Mouse (Mus musculus) layer of hippocampus, adult 8-10 months (tissue): ENCODE results near the gene Gucy1a1. TPM values are rescaled to one million over a fixed set of nuclear protein-coding genes. Genes with fewer than 3 reads are reported as not detected.

Experiments
- DNase-seq, 2 experiments: peaks; one replicate each; pipeline ENCODE4 v3.0.0; 2022; ENCODE audit warnings: low spot score in 2 of 2
- microRNA-seq, 2 experiments: library from miRNA; unstranded; fragments of <30 nt; microRNA quantifications; one replicate each; pipeline ENCODE4 v1.2.0; 2022
- total RNA-seq, 4 experiments: library from RNA; stranded (reverse); gene quantifications; 2 replicates each; pipeline ENCODE4 v1.2.4; 2022

Gene Gucy1a1
- total RNA-seq, 4 experiments from 2014 or later = 19.4 to 21.8 (median 20.4) TPM

DNA sequence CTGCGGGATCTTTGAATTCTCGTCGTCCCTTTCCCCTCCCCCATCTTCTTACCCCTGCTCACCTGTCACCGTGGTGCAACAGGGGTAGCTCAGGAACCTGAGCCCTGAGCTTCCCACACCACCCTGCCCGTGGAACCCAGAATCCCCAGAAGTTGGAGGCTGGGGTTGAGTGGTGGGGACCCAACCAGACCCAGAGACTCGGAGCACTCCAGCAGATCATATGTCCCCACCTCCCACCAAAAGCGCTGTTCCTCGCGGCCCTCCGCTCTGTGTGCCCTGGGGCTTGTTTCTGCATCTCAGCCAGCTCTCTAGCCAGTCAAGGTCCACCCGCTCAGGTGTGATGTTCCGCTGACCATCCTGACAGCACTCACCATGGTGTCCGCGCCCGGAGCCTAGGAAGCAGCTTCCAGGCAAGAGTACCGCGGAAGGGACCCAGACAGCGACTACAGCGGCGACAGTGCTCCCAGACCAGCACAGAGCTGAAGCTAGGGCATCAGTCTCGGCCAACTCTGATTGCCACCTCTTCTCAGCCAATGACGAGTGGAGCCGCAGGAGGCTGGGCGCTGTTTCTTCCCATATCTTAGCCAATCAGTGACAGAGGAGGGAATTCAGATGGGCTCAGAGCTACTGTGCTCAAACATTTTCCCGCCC is 71.3 kb downstream of the Gucy1a1 start, which contains the start of gene Gucy1b1:
Gene Gucy1b1, minus strand, starts transcription at position 489 of the 651 bp plus-strand sequence.
- DNase-seq = peak; percentile 88 to 92

DNA sequence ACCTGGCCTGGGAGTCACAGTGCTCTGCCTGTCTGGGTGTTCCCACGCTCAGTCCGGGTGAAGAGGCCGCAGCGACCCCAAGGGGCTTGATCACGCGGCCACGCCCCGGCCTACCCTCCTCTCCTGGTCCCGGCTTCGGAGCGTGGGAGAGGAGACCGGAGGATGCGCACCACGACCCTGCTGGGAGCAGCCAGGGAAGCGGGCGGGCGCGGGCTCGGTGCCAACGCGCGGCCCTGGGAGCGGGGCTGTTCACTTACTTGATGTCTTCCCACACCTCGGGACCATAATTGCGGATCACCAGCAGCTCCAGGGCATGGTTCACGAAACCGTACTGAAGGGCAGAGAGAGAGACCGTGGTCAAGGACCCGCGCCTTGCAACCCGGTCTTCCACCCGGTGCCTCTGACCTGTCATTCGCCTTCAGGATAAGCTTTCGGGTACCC is 71.8 kb downstream of the Gucy1a1 start:
- peak; percentile 63 to 67 for DNase-seq

DNA sequence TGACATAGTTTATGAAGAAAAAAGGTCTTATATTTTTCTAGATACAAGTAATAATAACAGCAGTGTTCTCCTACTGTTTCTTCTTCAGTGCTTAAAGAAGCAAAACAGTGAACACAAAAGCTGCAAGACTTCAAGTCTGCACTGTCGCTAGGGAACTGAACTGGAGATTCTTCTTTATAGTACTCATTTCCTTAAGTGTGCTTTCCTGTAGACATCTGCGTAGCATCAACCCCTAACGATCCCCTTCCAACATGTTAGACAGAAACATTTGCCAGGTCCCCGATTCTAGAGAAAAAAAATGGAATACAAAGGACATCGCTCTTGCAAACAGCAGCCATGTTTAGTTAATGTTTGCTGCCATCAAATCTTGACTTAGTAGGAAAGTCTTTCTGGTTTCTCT is 77.8 kb downstream of the Gucy1a1 start:
- no peak for DNase-seq

DNA sequence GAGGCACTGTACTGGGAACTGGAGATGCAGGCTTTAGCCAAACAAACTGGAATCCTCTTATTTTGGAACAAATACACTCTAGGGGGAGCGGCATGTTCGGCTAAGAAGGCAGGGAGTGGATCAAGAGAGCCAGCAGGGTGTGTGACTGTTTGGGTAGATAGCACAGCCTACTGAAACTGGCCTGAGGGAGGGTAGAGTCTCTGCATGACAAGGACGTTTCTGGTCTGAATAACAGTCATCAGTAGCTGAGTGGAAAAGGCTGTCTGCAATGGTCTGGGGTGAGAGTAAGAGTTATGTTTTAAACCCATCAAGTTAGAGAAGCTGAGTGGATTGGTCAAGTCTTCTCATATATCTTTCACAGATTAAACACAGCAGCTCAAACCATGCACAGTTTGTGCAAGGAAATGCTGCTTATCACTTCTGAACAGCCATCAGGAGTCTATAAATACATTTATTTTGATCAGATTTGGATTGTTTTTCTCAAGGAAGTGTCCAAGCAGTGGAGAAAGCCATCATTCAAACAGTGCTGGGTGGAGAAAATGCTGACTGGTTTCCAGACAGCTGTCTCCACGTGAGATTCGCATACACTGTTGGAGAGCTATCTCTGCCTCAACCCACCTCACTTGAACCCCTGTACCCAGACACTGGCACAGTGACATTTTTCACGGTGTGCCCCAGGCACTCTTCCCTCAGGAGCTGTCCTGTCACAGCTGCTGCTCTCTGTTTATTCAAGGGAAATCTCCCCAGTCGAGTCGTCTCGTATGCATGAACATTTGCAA is 84.0 kb downstream of the Gucy1a1 start:
- DNase-seq = no peak

DNA sequence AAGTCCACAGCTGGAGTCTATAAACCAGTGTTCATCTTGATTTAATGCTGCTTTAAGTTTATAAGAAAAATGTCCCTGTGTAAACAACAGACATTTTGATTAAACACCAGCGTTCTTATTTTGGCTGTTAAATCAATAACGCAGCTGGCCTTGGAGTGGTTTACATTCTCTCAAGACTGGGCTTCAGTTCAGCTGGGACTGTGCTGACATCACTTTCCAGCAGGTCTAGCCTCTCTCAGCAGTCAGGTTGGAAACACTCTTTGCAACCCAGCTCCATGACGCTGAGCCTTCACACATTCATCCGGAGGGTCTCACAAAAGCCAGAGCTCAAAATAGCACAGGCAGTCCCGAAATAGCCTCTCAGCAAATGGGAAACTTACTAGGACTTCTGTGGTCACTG is 88.4 kb downstream of the Gucy1a1 start:
- DNase-seq = no peak

DNA sequence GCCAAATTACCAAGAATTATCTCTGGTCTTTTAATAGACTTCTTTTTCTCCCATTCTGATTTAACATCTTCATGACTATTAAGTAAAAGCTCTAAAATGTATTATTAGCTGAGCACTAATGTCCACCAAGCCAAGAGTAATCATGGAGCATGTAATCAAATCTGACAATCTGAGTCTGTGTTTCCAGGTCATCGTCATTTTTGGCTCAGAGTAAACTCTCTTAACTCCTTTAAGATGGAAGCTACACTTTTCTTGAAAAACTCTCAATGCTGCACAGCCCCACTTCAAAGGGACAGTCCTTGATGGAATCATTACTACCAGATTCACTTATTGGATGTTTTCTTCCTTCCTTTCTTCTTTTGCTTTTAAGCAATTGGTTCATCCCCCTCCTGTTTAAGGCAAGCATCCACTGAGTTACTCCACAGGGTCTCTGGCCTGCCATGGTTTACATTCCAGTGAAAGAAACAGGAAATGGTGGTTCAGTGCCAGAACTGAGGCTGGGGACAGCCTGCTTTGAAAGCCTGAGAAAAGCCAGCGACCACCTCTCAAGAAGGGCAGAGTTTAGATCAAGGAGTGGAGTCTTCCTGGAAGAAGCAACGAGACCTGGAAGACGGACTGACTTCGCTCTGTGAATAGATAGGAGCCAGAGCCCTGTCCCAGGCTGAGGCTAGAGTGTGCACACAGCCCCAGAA is 91.2 kb downstream of the Gucy1a1 start:
- no peak for DNase-seq

DNA sequence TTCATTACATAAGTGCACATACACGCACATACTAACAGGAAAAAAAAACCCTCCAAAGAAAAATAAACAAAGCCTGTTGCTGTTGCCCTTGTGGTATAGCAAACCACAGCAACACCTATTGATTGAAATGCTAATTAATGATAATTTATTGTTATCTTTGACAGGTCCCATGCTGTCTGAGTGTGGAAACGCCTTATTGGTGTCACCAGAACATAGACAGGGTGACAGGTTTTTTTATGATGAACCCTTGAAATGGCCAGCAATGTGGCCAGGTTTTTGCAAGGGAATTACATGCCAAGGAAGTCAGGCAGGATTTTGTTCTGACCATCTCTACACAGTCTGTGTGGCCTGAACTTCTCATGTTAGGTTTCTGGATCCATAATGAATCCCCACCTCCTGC is 93.6 kb downstream of the Gucy1a1 start:
- DNase-seq = no peak

DNA sequence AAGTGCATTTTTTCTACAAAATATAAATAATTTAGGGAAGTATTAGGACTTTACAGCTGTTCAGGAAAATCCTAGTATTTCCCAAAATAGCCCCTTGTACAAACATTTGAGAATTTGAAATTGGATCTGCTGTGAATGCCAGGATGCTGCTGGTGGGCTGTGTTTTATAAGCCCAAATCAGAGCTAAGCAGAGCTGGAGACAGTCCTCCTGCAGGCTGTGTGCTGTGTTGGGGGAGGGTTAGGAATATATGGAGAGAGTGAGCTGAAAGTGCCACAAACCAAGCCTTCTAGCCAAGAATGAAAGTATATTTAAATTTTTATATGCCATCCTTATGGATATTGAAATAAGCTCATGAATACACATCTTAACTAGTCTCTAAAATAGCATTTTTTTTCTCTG is 94.1 kb downstream of the Gucy1a1 start:
- no peak for DNase-seq

DNA sequence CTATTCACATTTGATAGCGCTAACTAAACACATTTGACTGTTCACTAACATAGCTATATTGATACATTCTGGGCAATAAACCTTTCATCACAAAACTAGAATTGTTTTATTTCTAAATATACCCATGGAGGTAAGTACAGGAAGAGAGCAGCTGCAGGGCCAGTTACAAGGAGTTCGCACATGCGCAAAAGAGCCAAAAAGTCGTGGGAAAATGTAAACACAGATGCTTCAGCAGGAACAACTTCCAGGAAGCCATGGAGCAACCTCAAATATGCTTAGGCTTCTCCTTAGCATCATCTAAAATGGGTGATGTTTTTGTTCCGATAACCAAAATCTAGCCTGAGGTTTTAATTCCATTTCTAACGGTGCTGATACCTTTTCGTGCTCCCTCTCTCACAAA is 96.9 kb downstream of the Gucy1a1 start:
- no peak for DNase-seq

DNA sequence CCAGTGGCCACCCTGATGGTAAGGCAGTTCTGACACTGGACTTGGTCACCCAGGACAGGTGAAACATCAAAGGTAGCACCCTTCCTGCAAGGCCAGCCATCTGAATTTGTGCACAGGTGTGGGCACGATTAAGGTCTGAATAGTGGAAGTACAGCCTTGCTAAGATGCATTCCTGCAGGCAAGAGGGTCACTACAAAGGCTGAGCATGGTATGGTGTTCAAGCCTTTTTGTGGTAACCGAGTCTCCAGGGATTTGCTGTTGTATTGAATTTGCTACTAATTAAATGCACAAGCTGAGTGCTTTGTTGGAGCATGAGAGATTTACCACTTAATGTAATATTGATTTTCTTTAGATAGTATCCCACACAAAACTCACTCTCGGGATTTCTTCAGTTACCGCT is 97.5 kb downstream of the Gucy1a1 start:
- DNase-seq = no peak

DNA sequence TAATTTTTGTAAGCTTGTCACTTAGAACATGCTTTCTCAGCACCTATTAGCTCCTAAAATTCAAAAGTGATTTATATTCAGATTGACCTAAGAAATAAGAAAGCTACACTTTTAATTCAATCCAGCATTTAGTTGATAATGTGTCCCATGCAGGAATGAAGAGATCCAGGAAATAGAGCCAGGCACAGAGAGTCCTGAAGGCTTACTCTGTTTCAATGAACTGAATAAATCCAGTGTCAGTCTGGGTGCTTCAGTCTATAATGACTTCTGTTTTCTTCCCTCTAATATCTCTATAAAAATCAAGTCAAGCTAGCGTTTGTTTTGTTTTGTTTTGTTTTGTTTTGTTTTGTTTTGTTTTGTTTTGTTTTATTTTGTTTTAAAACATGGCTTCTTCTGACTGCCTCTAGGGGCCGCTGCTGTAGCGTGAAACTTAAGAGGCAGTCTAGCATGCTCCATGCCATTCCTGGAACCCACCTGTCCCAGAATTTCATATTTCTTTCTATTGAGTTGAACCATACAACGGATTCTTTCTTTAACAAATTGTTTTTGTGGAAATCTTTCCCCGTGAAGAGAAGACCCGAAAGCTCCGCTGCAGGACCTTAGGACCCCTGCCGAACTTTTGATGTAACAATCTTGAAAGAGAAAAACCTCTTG is 98.4 kb downstream of the Gucy1a1 start:
- DNase-seq = no peak

DNA sequence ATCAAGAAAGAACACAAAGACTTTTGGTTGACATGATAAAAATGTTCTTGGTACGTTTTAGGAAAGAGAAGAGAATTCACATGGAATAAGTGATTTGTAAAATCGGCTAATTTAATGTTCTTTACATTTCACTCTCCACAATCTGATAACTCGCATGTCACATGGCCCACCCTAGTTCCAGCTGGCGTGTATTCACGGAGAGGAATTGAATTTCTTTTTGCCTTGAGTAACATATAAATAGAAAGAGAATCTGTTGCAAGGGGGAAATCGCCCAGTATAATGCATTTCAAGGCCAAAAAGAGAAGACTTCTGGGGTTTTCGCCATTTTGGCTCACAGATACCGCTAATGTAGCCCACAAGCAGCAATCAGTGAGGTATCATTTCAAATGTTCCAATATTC is 99.5 kb downstream of the Gucy1a1 start:
- DNase-seq = no peak

DNA sequence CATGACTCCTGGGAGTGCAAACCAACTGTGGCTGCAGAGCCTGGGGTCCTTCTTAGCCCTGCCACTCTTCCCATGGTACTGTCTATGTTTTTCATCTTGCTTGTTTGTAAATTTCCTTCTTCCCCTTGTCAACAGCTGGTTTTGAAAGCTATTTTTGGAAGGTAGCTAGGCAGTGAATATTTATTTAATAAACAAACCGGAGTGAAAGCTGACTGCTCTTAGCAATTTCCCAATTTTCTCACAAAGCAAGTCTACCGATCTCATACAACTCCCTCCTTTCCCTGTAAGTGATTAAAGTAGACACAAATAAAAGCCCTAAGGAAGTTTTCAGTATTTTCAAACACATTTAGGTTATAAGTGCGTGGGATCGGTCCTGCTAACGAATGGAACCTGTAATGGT is 100.7 kb downstream of the Gucy1a1 start:
- no peak for DNase-seq

DNA sequence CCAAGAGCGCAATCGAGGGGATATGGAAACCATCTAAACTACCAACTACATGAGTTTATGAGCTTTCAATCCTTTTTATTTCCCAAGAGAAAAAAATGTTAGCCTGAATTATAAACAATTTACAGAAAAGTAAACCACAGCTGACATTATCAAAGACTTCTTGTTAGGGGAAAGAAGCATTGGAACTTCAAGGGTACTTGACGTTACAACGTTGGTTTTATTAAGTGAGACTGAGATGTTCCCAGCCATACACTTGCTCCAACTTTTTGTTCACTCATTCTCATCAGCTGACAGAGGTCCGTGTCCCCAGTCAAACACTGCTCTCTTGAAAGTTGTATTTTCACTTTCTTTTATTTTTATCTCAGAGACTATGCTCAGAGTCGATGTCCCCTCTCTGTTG is 101.9 kb downstream of the Gucy1a1 start:
- DNase-seq = no peak

Small RNA genes within 50 kb of the gene (microRNA-seq; reads per million reads assigned to microRNA genes)
- 0 to 0.32 reads per million in 2 experiments for gene Mir7010

Other genes starting within 250 kb of the Gucy1a1 start
- gene Ctso, start 213.2 kb downstream of the Gucy1a1 start, total RNA-seq = 10 to 100 TPM; 18.2 to 26.1 (median 22.2) TPM
- gene Tdo2, start 169.6 kb downstream of the Gucy1a1 start, total RNA-seq = 10 to 100 TPM in 1 of 4 experiments, 1 to 10 TPM in 3; 8.7 to 12.8 (median 9.5) TPM
- gene Asic5, start 163.5 kb downstream of the Gucy1a1 start, total RNA-seq = not detected
- gene Gucy1b1, start 71.1 kb downstream of the Gucy1a1 start, total RNA-seq = 100 to 1,000 TPM; 102 to 116 (median 110) TPM
- 10 to 100 TPM; 66.2 to 84.3 (median 78.0) TPM for gene Map9, start 212.3 kb upstream of the Gucy1a1 start, total RNA-seq